Mouse (Mus musculus) neutrophil, adult 5-6 weeks (primary cell): ENCODE measurements around the gene Pla2g6. TPM values are rescaled to one million over a fixed set of nuclear protein-coding genes. Genes with fewer than 3 reads are reported as not detected.

ENCODE experiments used
- ATAC-seq: fragments of 151-379, 151-347 bp; 2 replicates; pipeline ENCODE4 v1.8.0; 2017; ENCODE audit warnings: mild to moderate bottlenecking, moderate TSS enrichment; ENCODE audit not compliant: insufficient number of reproducible peaks, poor library complexity, low FRiP score, severe bottlenecking; ENCODE audit errors: extremely low read depth
- total RNA-seq: library from RNA; stranded (forward); fragments of 200-1000 nt; gene quantifications from 2 replicates; pipeline ENCODE4 v1.2.3, GENCODE M21; 2017

Gene Pla2g6
- total RNA-seq = 3.4 and 5.5 TPM in 2 replicates

- ATAC-seq = peak; percentile 95
Observed at GRCm38 (mm10) chr15:79328058-79328938, at the start of gene Pla2g6. Gene Pla2g6, minus strand, starts transcription at chr15:79328390.

GRCm38 (mm10) chr15:79377681-79378080 lies 49.5 kb upstream of the Pla2g6 start:
- ATAC-seq = no peak

- ATAC-seq = no peak
Observed at GRCm38 (mm10) chr15:79374760-79375159, 46.6 kb upstream of the Pla2g6 start.

GRCm38 (mm10) chr15:79370281-79370843 lies 42.2 kb upstream of the Pla2g6 start:
- no peak for ATAC-seq

GRCm38 (mm10) chr15:79369452-79370280 lies 41.5 kb upstream of the Pla2g6 start:
- ATAC-seq = no peak

GRCm38 (mm10) chr15:79368861-79369440 lies 40.8 kb upstream of the Pla2g6 start:
- no peak for ATAC-seq

- ATAC-seq = no peak
Observed at GRCm38 (mm10) chr15:79368313-79368811, 40.2 kb upstream of the Pla2g6 start.

GRCm38 (mm10) chr15:79366402-79366801 lies 38.2 kb upstream of the Pla2g6 start:
- ATAC-seq = no peak

GRCm38 (mm10) chr15:79365068-79365467 lies 36.9 kb upstream of the Pla2g6 start:
- no peak for ATAC-seq

- no peak for ATAC-seq
Observed at GRCm38 (mm10) chr15:79364120-79364519, 35.9 kb upstream of the Pla2g6 start.

- ATAC-seq = no peak
Observed at GRCm38 (mm10) chr15:79361023-79361422, 32.8 kb upstream of the Pla2g6 start.

GRCm38 (mm10) chr15:79360371-79360770 lies 32.2 kb upstream of the Pla2g6 start:
- no peak for ATAC-seq

- no peak for ATAC-seq
Observed at GRCm38 (mm10) chr15:79359954-79360353, 31.8 kb upstream of the Pla2g6 start.

GRCm38 (mm10) chr15:79357974-79358690 lies 29.9 kb upstream of the Pla2g6 start:
- no peak for ATAC-seq

GRCm38 (mm10) chr15:79357036-79357911 lies 29.1 kb upstream of the Pla2g6 start:
- ATAC-seq = peak; percentile 48

GRCm38 (mm10) chr15:79356481-79356880 lies 28.3 kb upstream of the Pla2g6 start:
- no peak for ATAC-seq

GRCm38 (mm10) chr15:79354619-79355018 lies 26.4 kb upstream of the Pla2g6 start:
- no peak for ATAC-seq
